Mouse (Mus musculus) C2C12 (cell line): Measurements from ENCODE around the gene Rnf222.

Experiments used
- CTCF ChIP-seq: IDR thresholded peaks from one replicate; pipeline ENCODE4 v1.5.1; 2011; ENCODE audit not compliant: control insufficient read depth, insufficient read depth, insufficient read length
- MAX ChIP-seq: IDR thresholded peaks from one replicate; pipeline ENCODE4 v1.6.1; 2011; ENCODE audit warnings: mild to moderate bottlenecking, control low read depth
- MYOG ChIP-seq: IDR thresholded peaks from one replicate; pipeline ENCODE4 v1.6.1; 2011; ENCODE audit not compliant: control insufficient read depth, insufficient read length; ENCODE audit errors: extremely low read depth
- USF1 ChIP-seq: IDR thresholded peaks from one replicate; pipeline ENCODE4 v1.6.1; 2011; ENCODE audit warnings: low read depth, mild to moderate bottlenecking, control low read depth, moderate library complexity

DNA sequence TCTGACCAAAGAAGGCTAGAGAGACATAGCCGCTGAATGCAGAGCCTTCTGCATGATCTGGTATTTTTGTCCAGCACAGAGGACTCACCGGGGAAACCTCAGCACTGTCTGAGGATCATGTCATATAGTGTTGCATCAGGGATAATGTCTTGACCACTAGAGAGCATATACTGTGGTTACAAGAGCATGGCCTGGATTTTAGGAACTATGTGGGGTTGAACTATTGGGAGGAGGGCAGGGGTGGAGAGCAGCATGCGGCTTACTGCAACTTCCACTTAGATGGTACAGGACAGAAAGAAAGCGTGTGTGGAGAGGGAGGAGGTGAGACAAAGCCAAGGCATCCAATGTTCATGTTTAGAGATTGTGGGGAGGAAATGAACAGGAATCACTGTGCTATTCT lies 26.2 kb downstream of the Rnf222 start:
- no peak for TF ChIP-seq USF1
- TF ChIP-seq CTCF: no peak
- no peak for TF ChIP-seq MAX
- no peak for TF ChIP-seq MYOG
